In genomic region chr11:77486798-77487197, GRCm38 (mm10) we compare ENCODE assay signal across 9 mouse cellular contexts. TPM values are rescaled to one million over a fixed set of nuclear protein-coding genes. Genes with fewer than 3 reads are reported as not detected.
DNase-seq lines count a peak whose midpoint lies in the region; ATAC-seq and TF ChIP-seq lines count a peak whose summit lies in the region.
"Had no signal": no experiment of that assay in that cellular context is flagged by ENCODE, and none has a peak within 500 bp of the region (broad histone marks: within the 10 kb centered on the region; RNA-seq: fewer than 3 reads in every experiment).

No protein-coding gene starts in this region.

- no peak overlapping the region for H3K4me3 ChIP-seq in heart, postnatal 0 days (ENCODE audit: low read depth, low read length)
- peak overlapping the region; percentile 11; the same call in 1 of the 2 replicates for H3K4me3 ChIP-seq in embryonic facial prominence, embryonic 10.5 days
- no peak overlapping the region for H3K4me3 ChIP-seq in limb, embryonic 12.5 days (replicated peaks)
- H3K4me3 ChIP-seq: liver, embryonic 13.5 days had no signal

- DNase-seq in heart, postnatal 0 days (ENCODE audit: low spot score), result no peak
- DNase-seq in heart, postnatal 10 days, result no peak
- peak; percentile 73 for DNase-seq in MN1 (ENCODE audit: low spot score)
- DNase-seq in embryonic facial prominence, embryonic 10.5 days (ENCODE audit: low spot score), result no peak
- no peak for DNase-seq in urinary bladder, adult 18-20 months (ENCODE audit: low spot score in 2 of 2)
- no peak for DNase-seq in urinary bladder, postnatal 25 days (ENCODE audit: low spot score)
- DNase-seq in heart, postnatal 14 days, result no peak
- DNase-seq: liver, embryonic 13.5 days had no signal

- 0 out of 2 replicates have a peak overlapping the region, but pooled peaks have one; percentile 2 for H3K9ac ChIP-seq in heart, postnatal 0 days (replicated peaks; ENCODE audit: low read depth, low read length)
- 0 out of 2 replicates have a peak overlapping the region, but pooled peaks have one; percentile 18 for H3K9ac ChIP-seq in limb, embryonic 12.5 days (replicated peaks)
- H3K9ac ChIP-seq: liver, embryonic 13.5 days had no signal

- no peak for ATAC-seq in heart, postnatal 0 days (ENCODE audit: insufficient read depth, low read depth)
- ATAC-seq in limb, embryonic 12.5 days (ENCODE audit: insufficient number of reproducible peaks, insufficient read depth, low FRiP score, low TSS enrichment, low read depth), result no peak

- no peak overlapping the region for H3K27ac ChIP-seq in heart, postnatal 0 days (ENCODE audit: low read depth)
- peak overlapping the region; percentile 21; the same call in 1 of the 2 replicates for H3K27ac ChIP-seq in embryonic facial prominence, embryonic 10.5 days (replicated peaks)
- H3K27ac ChIP-seq in limb, embryonic 12.5 days, result peak overlapping the region; percentile 31; the same call in 1 of the 2 replicates
- H3K27ac ChIP-seq: liver, embryonic 13.5 days had no signal

- H3K27me3 ChIP-seq in heart, postnatal 0 days (ENCODE audit: control insufficient read depth, insufficient read depth, low read length), result no peaks in the 10 kb centered on the region
- H3K27me3 ChIP-seq in embryonic facial prominence, embryonic 10.5 days (replicated peaks; ENCODE audit: low read depth, poor library complexity, severe bottlenecking), result no peaks in the 10 kb centered on the region
- no peaks in the 10 kb centered on the region for H3K27me3 ChIP-seq in limb, embryonic 12.5 days

- WGBS in heart, postnatal 0 days, result 52% methylated on average over 5 of the region's 5 CpGs
- WGBS in embryonic facial prominence, embryonic 10.5 days, result 81% methylated on average over 5 of the region's 5 CpGs
- 69% methylated on average over 5 of the region's 5 CpGs for WGBS in limb, embryonic 12.5 days

- H3K4me1 ChIP-seq in heart, postnatal 0 days (ENCODE audit: control insufficient read depth, insufficient read depth), result peaks cover 17% of the 10 kb centered on the region
- H3K4me1 ChIP-seq in embryonic facial prominence, embryonic 10.5 days, result peaks cover 76% of the 10 kb centered on the region
- H3K4me1 ChIP-seq in limb, embryonic 12.5 days (replicated peaks), result peaks cover 61% of the 10 kb centered on the region

- no peaks in the 10 kb centered on the region for H3K9me3 ChIP-seq in heart, postnatal 0 days (replicated peaks; ENCODE audit: control insufficient read depth, low read length)
- H3K9me3 ChIP-seq in embryonic facial prominence, embryonic 10.5 days, result no peaks in the 10 kb centered on the region
- H3K9me3 ChIP-seq in limb, embryonic 12.5 days, result no peaks in the 10 kb centered on the region
- H3K9me3 ChIP-seq: liver, embryonic 13.5 days had no signal

- no peaks in the 10 kb centered on the region for H3K36me3 ChIP-seq in heart, postnatal 0 days (replicated peaks; ENCODE audit: control insufficient read depth, insufficient read depth, low read length)
- H3K36me3 ChIP-seq in embryonic facial prominence, embryonic 10.5 days (replicated peaks), result peaks cover 16% of the 10 kb centered on the region; the same call in 1 of the 2 replicates
- no peaks in the 10 kb centered on the region for H3K36me3 ChIP-seq in limb, embryonic 12.5 days
- H3K36me3 ChIP-seq: liver, embryonic 13.5 days had no signal

- peak; percentile 25; the same call in 1 of the 2 replicates for TF ChIP-seq CTCF in heart, postnatal 0 days (IDR thresholded peaks at IDR 0.05; ENCODE audit: low read depth)

- intact Hi-C loops in heart, postnatal 10 days (cut with DNase I), result loop anchor here (2.0 kb wide), 1 partner anchor 22 kb away; no protein-coding TSS in a partner anchor
- intact Hi-C loops in heart, postnatal 14 days (cut with DNase I), result no loop called here

- no peak overlapping the region for H3K4me2 ChIP-seq in heart, postnatal 0 days (ENCODE audit: low read depth, low read length)
- H3K4me2 ChIP-seq in limb, embryonic 12.5 days, result peak overlapping the region; percentile 11
- H3K4me2 ChIP-seq: liver, embryonic 13.5 days had no signal

- TF ChIP-seq EP300 in heart, postnatal 0 days (IDR thresholded peaks at IDR 0.05; ENCODE audit: low read depth), result no peak

RNA-seq across cellular contexts. Expression of gene Ankrd13b, which starts 2.7 kb away (rescaled TPM):
- total RNA-seq in heart, postnatal 0 days (2014; rRNA removed; ENCODE audit: low replicate concordance), result 6.4 and 9.9 TPM in 2 replicates
- polyA plus RNA-seq in heart, postnatal 0 days (2015; fragmentation: Nextera tagmentation; extraction: Ambion mirVana), result 2.6 and 2.7 TPM in 2 replicates
- 10 to 100 TPM; 12.8 to 15.0 TPM for total RNA-seq in heart, postnatal 10 days (2021)
- 11.8 and 13.1 TPM in 2 replicates for polyA plus RNA-seq in embryonic facial prominence, embryonic 10.5 days (2016; fragmentation: Nextera tagmentation; extraction: Ambion mirVana)
- 12.9 and 13.1 TPM in 2 replicates for polyA plus RNA-seq in limb, embryonic 12.5 days (2016; fragmentation: Nextera tagmentation; extraction: Ambion mirVana)
- total RNA-seq in heart, postnatal 14 days (2021), result 10 to 100 TPM; 10.6 to 10.9 TPM

RNA-seq across cellular contexts. Expression of gene Git1, which starts 6.6 kb away (rescaled TPM):
- 57.7 and 63.4 TPM in 2 replicates for total RNA-seq in heart, postnatal 0 days (2014; rRNA removed; ENCODE audit: low replicate concordance)
- polyA plus RNA-seq in heart, postnatal 0 days (2015; fragmentation: Nextera tagmentation; extraction: Ambion mirVana), result 5.5 and 6.2 TPM in 2 replicates
- 10 to 100 TPM; 64.5 to 65.1 TPM for total RNA-seq in heart, postnatal 10 days (2021)
- polyA plus RNA-seq in embryonic facial prominence, embryonic 10.5 days (2016; fragmentation: Nextera tagmentation; extraction: Ambion mirVana), result 13.0 and 13.2 TPM in 2 replicates
- polyA plus RNA-seq in limb, embryonic 12.5 days (2016; fragmentation: Nextera tagmentation; extraction: Ambion mirVana), result 10.2 and 10.3 TPM in 2 replicates
- 10 to 100 TPM; 49.1 to 50.0 TPM for total RNA-seq in heart, postnatal 14 days (2021)

RNA-seq across cellular contexts. Expression of gene Coro6, which starts 24.6 kb away (rescaled TPM):
- 45.8 and 46.2 TPM in 2 replicates for total RNA-seq in heart, postnatal 0 days (2014; rRNA removed; ENCODE audit: low replicate concordance)
- polyA plus RNA-seq in heart, postnatal 0 days (2015; fragmentation: Nextera tagmentation; extraction: Ambion mirVana), result 30.1 and 31.1 TPM in 2 replicates
- total RNA-seq in heart, postnatal 10 days (2021), result 100 to 1,000 TPM; 196 to 202 TPM
- not detected in 2 replicates for polyA plus RNA-seq in embryonic facial prominence, embryonic 10.5 days (2016; fragmentation: Nextera tagmentation; extraction: Ambion mirVana)
- 0.33 and 0.54 TPM in 2 replicates for polyA plus RNA-seq in limb, embryonic 12.5 days (2016; fragmentation: Nextera tagmentation; extraction: Ambion mirVana)
- total RNA-seq in heart, postnatal 14 days (2021), result 100 to 1,000 TPM; 188 to 189 TPM

RNA-seq across cellular contexts. Expression of gene Abhd15, which starts 28.1 kb away (rescaled TPM):
- 2.1 and 4.4 TPM in 2 replicates for total RNA-seq in heart, postnatal 0 days (2014; rRNA removed; ENCODE audit: low replicate concordance)
- polyA plus RNA-seq in heart, postnatal 0 days (2015; fragmentation: Nextera tagmentation; extraction: Ambion mirVana), result 0.86 and 1.2 TPM in 2 replicates
- total RNA-seq in heart, postnatal 10 days (2021), result 1 to 10 TPM; 1.7 to 4.5 TPM
- polyA plus RNA-seq in embryonic facial prominence, embryonic 10.5 days (2016; fragmentation: Nextera tagmentation; extraction: Ambion mirVana), result 5.8 and 6.8 TPM in 2 replicates
- polyA plus RNA-seq in limb, embryonic 12.5 days (2016; fragmentation: Nextera tagmentation; extraction: Ambion mirVana), result 1.5 and 2.4 TPM in 2 replicates
- total RNA-seq in heart, postnatal 14 days (2021), result 1 to 10 TPM; 2.0 to 2.7 TPM

RNA-seq across cellular contexts. Expression of gene Trp53i13, which starts 29.0 kb away (rescaled TPM):
- total RNA-seq in heart, postnatal 0 days (2014; rRNA removed; ENCODE audit: low replicate concordance), result 13.3 and 14.5 TPM in 2 replicates
- polyA plus RNA-seq in heart, postnatal 0 days (2015; fragmentation: Nextera tagmentation; extraction: Ambion mirVana), result 22.5 and 23.8 TPM in 2 replicates
- 10 to 100 TPM; 11.8 to 12.9 TPM for total RNA-seq in heart, postnatal 10 days (2021)
- 33.1 and 35.0 TPM in 2 replicates for polyA plus RNA-seq in embryonic facial prominence, embryonic 10.5 days (2016; fragmentation: Nextera tagmentation; extraction: Ambion mirVana)
- polyA plus RNA-seq in limb, embryonic 12.5 days (2016; fragmentation: Nextera tagmentation; extraction: Ambion mirVana), result 49.1 and 53.2 TPM in 2 replicates
- 10 to 100 TPM in 1 of 2 experiments, 1 to 10 TPM in 1; 9.1 to 10.3 TPM for total RNA-seq in heart, postnatal 14 days (2021)
